Mouse (Mus musculus): ENCODE data around the gene Shoc2. TPM values are rescaled to one million over a fixed set of nuclear protein-coding genes. Genes with fewer than 3 reads are reported as not detected.
A peak's percentile ranks its signal among the peaks of the same experiment; 100 is the strongest.

Shoc2 gene
- polyA plus RNA-seq, 1 experiment from 2014 or later, result 56.3 TPM

GRCm38 (mm10) chr19:53994276-53994675 lies 50.2 kb downstream of the Shoc2 start:
- Histone ChIP-seq H3K4me3 (no peak overlapping the region), H3K9me3 (no peaks in the 10 kb centered on the region), H3K4me1 (replicated peaks) (peaks cover 11% of the 10 kb centered on the region), H3K27me3 (ENCODE audit: insufficient read depth, poor library complexity, severe bottlenecking) (no peaks in the 10 kb centered on the region), H3K36me3 (peaks cover 5% of the 10 kb centered on the region), H3K27ac (no peak overlapping the region)
- 87% methylated on average over 1 of the region's 1 CpGs for WGBS
- DNase-seq (ENCODE audit: low spot score), result no peak

GRCm38 (mm10) chr19:54010973-54011372 lies 66.9 kb downstream of the Shoc2 start:
- no peaks in the 10 kb centered on the region for H3K9me3 ChIP-seq
- no peaks in the 10 kb centered on the region for H3K27me3 ChIP-seq (ENCODE audit: insufficient read depth, poor library complexity, severe bottlenecking)
- no peak for DNase-seq (ENCODE audit: low spot score)
- H3K27ac ChIP-seq, result no peak overlapping the region
- H3K4me3 ChIP-seq, result no peak overlapping the region
- no peaks in the 10 kb centered on the region; the same call in 1 of the 2 replicates for H3K4me1 ChIP-seq (replicated peaks)
- peaks cover 14% of the 10 kb centered on the region; the same call in 1 of the 2 replicates for H3K36me3 ChIP-seq
- 70% methylated on average over 4 of the region's 4 CpGs for WGBS

- H3K4me3 ChIP-seq, result no peak overlapping the region
- no peaks in the 10 kb centered on the region for H3K27me3 ChIP-seq (ENCODE audit: insufficient read depth, poor library complexity, severe bottlenecking)
- H3K4me1 ChIP-seq (replicated peaks), result no peaks in the 10 kb centered on the region; the same call in 1 of the 2 replicates
- H3K9me3 ChIP-seq, result no peaks in the 10 kb centered on the region
- H3K27ac ChIP-seq, result no peak overlapping the region
- no peak for DNase-seq (ENCODE audit: low spot score)
- 98% methylated on average over 5 of the region's 5 CpGs for WGBS
- 0 out of 2 replicates have a peak, but pooled peaks cover 6% of the 10 kb centered on the region for H3K36me3 ChIP-seq
Observed at GRCm38 (mm10) chr19:54014999-54015398, 70.9 kb downstream of the Shoc2 start.

DNA sequence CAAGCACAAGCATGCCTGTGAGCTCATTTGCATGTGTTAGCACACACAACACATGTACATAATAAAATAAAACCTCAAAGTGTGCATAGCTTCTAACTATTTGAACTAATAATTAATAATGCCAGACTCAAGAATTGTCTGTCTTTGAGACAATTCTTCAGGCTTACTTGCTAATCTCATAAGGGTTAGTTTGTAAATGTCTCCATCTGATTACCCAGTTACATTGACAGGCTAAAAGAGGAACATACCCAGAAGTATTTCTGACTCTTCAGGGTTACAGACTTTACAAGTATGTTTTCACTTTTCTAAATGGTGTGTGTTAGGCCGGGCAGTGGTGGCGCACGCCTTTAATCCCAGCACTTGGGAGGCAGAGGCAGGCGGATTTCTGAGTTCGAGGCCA lies 71.4 kb downstream of the Shoc2 start:
- 0 out of 2 replicates have a peak, but pooled peaks cover 6% of the 10 kb centered on the region for H3K36me3 ChIP-seq
- H3K9me3 ChIP-seq, result no peaks in the 10 kb centered on the region
- H3K27me3 ChIP-seq (ENCODE audit: insufficient read depth, poor library complexity, severe bottlenecking), result no peaks in the 10 kb centered on the region
- H3K27ac ChIP-seq, result no peak overlapping the region
- no peak overlapping the region for H3K4me3 ChIP-seq
- H3K4me1 ChIP-seq (replicated peaks), result no peaks in the 10 kb centered on the region
- DNase-seq (ENCODE audit: low spot score), result no peak
- 97% methylated on average over 5 of the region's 5 CpGs for WGBS

- no peak for DNase-seq (ENCODE audit: low spot score)
- Histone ChIP-seq H3K4me3 (no peak overlapping the region), H3K27me3 (ENCODE audit: insufficient read depth, poor library complexity, severe bottlenecking) (no peaks in the 10 kb centered on the region), H3K27ac (no peak overlapping the region), H3K4me1 (replicated peaks) (no peaks in the 10 kb centered on the region; the same call in 1 of the 2 replicates), H3K9me3 (no peaks in the 10 kb centered on the region), H3K36me3 (peaks cover 52% of the 10 kb centered on the region)
- WGBS, result 85% methylated on average over 6 of the region's 6 CpGs
Observed at GRCm38 (mm10) chr19:54035100-54035499, 91.0 kb downstream of the Shoc2 start.

DNA sequence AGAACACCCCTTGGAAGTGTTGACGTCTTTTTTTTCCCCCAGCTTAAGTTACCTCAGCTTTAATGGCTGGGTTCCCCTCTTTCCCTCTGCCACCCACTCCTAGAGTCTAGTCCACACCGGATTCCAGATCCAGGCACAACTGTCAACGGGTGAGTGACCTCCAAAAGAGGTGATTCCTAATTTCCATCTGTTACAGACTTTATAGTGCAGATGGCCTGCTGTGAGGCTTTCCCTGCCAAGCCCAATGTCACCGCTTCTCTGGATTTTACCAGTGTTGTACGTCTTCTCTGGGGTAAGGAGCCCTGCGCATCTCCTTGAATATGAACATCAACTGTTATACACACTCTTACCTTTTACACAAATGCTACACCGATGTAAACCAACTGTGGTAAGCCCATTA lies 95.3 kb downstream of the Shoc2 start:
- H3K27ac ChIP-seq, result no peak overlapping the region
- peaks cover 19% of the 10 kb centered on the region for H3K36me3 ChIP-seq
- H3K4me3 ChIP-seq, result no peak overlapping the region
- WGBS, result 77% methylated on average over 7 of the region's 7 CpGs
- H3K4me1 ChIP-seq (replicated peaks), result peaks cover 6% of the 10 kb centered on the region; the same call in 1 of the 2 replicates
- H3K27me3 ChIP-seq (ENCODE audit: insufficient read depth, poor library complexity, severe bottlenecking), result no peaks in the 10 kb centered on the region
- no peaks in the 10 kb centered on the region for H3K9me3 ChIP-seq
- no peak for DNase-seq (ENCODE audit: low spot score)

- H3K27me3 ChIP-seq (ENCODE audit: insufficient read depth, poor library complexity, severe bottlenecking), result peaks cover 10% of the 10 kb centered on the region
- H3K4me1 ChIP-seq (replicated peaks), result peaks cover 16% of the 10 kb centered on the region
- no peak overlapping the region for H3K4me3 ChIP-seq
- no peak overlapping the region for H3K27ac ChIP-seq
- no peaks in the 10 kb centered on the region for H3K9me3 ChIP-seq
- DNase-seq (ENCODE audit: low spot score), result no peak
- 72% methylated on average over 4 of the region's 4 CpGs for WGBS
- peaks cover 11% of the 10 kb centered on the region; the same call in 1 of the 2 replicates for H3K36me3 ChIP-seq
Observed at GRCm38 (mm10) chr19:54040356-54041028, 96.4 kb downstream of the Shoc2 start.

DNA sequence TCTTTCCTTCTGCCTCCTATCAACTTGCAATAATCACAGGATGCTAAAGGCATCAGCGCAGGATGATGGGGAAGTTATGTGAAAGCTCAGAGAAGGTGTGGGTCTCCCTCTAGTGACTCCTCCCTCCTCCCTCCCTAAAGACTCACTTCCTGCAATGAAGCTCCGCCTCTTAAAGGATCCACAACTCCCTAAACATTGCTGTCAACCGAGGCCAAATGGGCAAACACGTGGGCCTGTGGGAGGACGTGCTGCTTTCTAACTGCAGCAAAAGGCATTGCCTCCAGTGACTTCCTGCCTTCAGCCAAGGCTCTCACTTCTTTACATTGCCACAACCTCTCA lies 96.9 kb downstream of the Shoc2 start:
- Histone ChIP-seq H3K4me1 (replicated peaks) (peaks cover 21% of the 10 kb centered on the region), H3K9me3 (no peaks in the 10 kb centered on the region), H3K4me3 (no peak overlapping the region), H3K27ac (no peak overlapping the region), H3K36me3 (peaks cover 6% of the 10 kb centered on the region; the same call in 1 of the 2 replicates), H3K27me3 (ENCODE audit: insufficient read depth, poor library complexity, severe bottlenecking) (peaks cover 15% of the 10 kb centered on the region)
- WGBS, result 44% methylated on average over 5 of the region's 5 CpGs
- DNase-seq (ENCODE audit: low spot score), result no peak

DNA sequence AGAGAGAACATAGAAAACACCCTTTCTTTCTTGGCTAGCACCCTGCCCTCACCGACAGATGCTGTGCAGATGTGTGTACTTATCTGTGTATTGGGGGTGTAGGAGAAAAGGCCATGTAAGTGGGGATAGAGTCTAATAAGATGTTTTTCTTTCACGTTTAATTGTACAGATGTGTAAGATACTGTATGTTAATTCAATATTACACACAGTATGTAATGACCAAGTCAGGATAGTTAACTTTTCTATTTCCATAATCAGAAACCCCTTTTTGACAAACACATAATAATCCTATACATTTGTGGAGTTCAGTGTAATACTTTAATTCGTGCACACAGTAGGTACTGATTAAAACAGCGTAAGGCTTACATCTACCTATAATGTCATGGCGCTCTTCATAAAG lies 99.7 kb downstream of the Shoc2 start, which contains the start of gene Adra2a:
TSS of gene Adra2a (plus strand) at position 301 of the 400 bp plus-strand sequence.
- no peaks in the 10 kb centered on the region for H3K36me3 ChIP-seq
- H3K4me1 ChIP-seq (replicated peaks), result peaks cover 45% of the 10 kb centered on the region
- H3K4me3 ChIP-seq, result peak within 1 kb of the TSS; percentile 60
- no peak for DNase-seq (ENCODE audit: low spot score)
- H3K27me3 ChIP-seq (ENCODE audit: insufficient read depth, poor library complexity, severe bottlenecking), result peaks cover 44% of the 10 kb centered on the region
- no peaks in the 10 kb centered on the region for H3K9me3 ChIP-seq
- H3K27ac ChIP-seq, result peak within 1 kb of the TSS; percentile 70
- WGBS, result 74% methylated on average over 5 of the region's 5 CpGs

GRCm38 (mm10) chr19:54044507-54045371 lies 100.6 kb downstream of the Shoc2 start:
- Histone ChIP-seq H3K4me1 (replicated peaks) (peaks cover 45% of the 10 kb centered on the region), H3K27me3 (ENCODE audit: insufficient read depth, poor library complexity, severe bottlenecking) (peaks cover 53% of the 10 kb centered on the region), H3K9me3 (no peaks in the 10 kb centered on the region), H3K27ac (peak overlapping the region; percentile 70), H3K4me3 (peak overlapping the region; percentile 60), H3K36me3 (no peaks in the 10 kb centered on the region)
- WGBS, result under 1% methylated on average over 59 of the region's 59 CpGs
- peak; percentile 86 for DNase-seq (ENCODE audit: low spot score)

- Histone ChIP-seq H3K9me3 (no peaks in the 10 kb centered on the region), H3K27me3 (ENCODE audit: insufficient read depth, poor library complexity, severe bottlenecking) (peaks cover 60% of the 10 kb centered on the region), H3K4me1 (replicated peaks) (peaks cover 45% of the 10 kb centered on the region), H3K27ac (peak overlapping the region; percentile 70), H3K36me3 (no peaks in the 10 kb centered on the region), H3K4me3 (peak overlapping the region; percentile 60)
- 1% methylated on average over 29 of the region's 29 CpGs for WGBS
- no peak for DNase-seq (ENCODE audit: low spot score)
Observed at GRCm38 (mm10) chr19:54045412-54045811, 101.3 kb downstream of the Shoc2 start.

DNA sequence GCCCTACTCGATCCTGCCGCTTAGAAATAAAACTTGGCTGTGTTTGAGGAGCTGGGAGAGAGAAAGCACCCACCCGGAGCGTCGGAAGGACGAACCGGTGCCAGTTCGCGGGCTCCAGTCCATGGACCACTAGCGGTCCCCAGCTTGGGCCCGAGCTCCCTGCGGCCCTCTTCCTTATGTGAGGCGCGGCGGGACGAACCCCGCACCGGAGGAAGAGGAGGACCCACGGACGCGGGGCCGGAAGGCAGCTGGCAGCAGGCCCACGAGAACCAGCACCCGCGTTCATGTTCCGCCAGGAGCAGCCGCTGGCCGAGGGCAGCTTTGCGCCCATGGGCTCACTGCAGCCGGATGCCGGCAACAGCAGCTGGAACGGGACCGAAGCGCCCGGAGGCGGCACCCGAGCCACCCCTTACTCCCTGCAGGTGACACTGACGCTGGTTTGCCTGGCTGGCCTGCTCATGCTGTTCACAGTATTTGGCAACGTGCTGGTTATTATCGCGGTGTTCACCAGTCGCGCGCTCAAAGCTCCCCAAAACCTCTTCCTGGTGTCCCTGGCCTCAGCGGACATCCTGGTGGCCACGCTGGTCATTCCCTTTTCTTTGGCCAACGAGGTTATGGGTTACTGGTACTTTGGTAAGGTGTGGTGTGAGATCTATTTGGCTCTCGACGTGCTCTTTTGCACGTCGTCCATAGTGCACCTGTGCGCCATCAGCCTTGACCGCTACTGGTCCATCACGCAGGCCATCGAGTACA lies 102.0 kb downstream of the Shoc2 start:
- peak overlapping the region; percentile 60 for H3K4me3 ChIP-seq
- H3K9me3 ChIP-seq, result no peaks in the 10 kb centered on the region
- H3K27me3 ChIP-seq (ENCODE audit: insufficient read depth, poor library complexity, severe bottlenecking), result peaks cover 67% of the 10 kb centered on the region
- H3K27ac ChIP-seq, result no peak overlapping the region; the same call in 1 of the 2 replicates
- H3K36me3 ChIP-seq, result no peaks in the 10 kb centered on the region
- DNase-seq (ENCODE audit: low spot score), result peak; percentile 56
- peaks cover 39% of the 10 kb centered on the region for H3K4me1 ChIP-seq (replicated peaks)
- whole genome bisulfite sequencing, result 3% methylated on average over 55 of the region's 55 CpGs
